Mouse (Mus musculus) lung, postnatal 0 days (tissue): Measurements from ENCODE around the gene Cfap100.

Source experiments
- CTCF ChIP-seq: IDR thresholded peaks from 2 replicates; pipeline ENCODE4 v1.5.1; 2016; ENCODE audit warnings: antibody characterized with exemption, mild to moderate bottlenecking
- EP300 ChIP-seq: IDR thresholded peaks from 2 replicates; pipeline ENCODE4 v1.6.1; 2016; ENCODE audit warnings: antibody characterized with exemption, mild to moderate bottlenecking, control low read depth

- TF ChIP-seq CTCF: no peak
- TF ChIP-seq EP300: no peak
These were observed 38.0 kb downstream of the Cfap100 start for GRCm38 (mm10) chr6:90390629-90391028.
